Mouse (Mus musculus) common myeloid progenitor, adult 5-6 weeks (primary cell): ENCODE measurements around the gene Fbln5. TPM values are rescaled to one million over a fixed set of nuclear protein-coding genes. Genes with fewer than 3 reads are reported as not detected.

ENCODE experiments used
- ATAC-seq: replicated peaks from 2 replicates; pipeline ENCODE4 v1.8.0; 2016; ENCODE audit warnings: low read depth, mild to moderate bottlenecking, moderate TSS enrichment, inconsistent platforms; ENCODE audit not compliant: poor library complexity, severe bottlenecking
- total RNA-seq: library from RNA; stranded (forward); fragments of 200-1000, 187-1606 nt; gene quantifications from 2 replicates; pipeline ENCODE4 v1.2.3, GENCODE M21; 2017

Gene Fbln5
- total RNA-seq, 1 experiment from 2014 or later: not detected

GRCm38 (mm10) chr12:101767306-101768053 is 51.4 kb downstream of the Fbln5 start:
- 0 out of 2 replicates have a peak, but pooled peaks have one; percentile 15 for ATAC-seq

GRCm38 (mm10) chr12:101766228-101766852 is 52.5 kb downstream of the Fbln5 start:
- ATAC-seq: no peak

- ATAC-seq: no peak
These were observed 54.0 kb downstream of the Fbln5 start for GRCm38 (mm10) chr12:101764870-101765269.

GRCm38 (mm10) chr12:101763065-101763464 is 55.8 kb downstream of the Fbln5 start:
- no peak for ATAC-seq

- ATAC-seq: no peak
These were observed 56.8 kb downstream of the Fbln5 start for GRCm38 (mm10) chr12:101762054-101762453.

GRCm38 (mm10) chr12:101759440-101760045 is 59.3 kb downstream of the Fbln5 start:
- ATAC-seq: no peak

GRCm38 (mm10) chr12:101758698-101759097 is 60.2 kb downstream of the Fbln5 start:
- no peak for ATAC-seq

GRCm38 (mm10) chr12:101742375-101742774 is 76.5 kb downstream of the Fbln5 start:
- ATAC-seq: no peak

GRCm38 (mm10) chr12:101740486-101740885 is 78.4 kb downstream of the Fbln5 start:
- ATAC-seq: peak; percentile 47; the same call in 1 of the 2 replicates

GRCm38 (mm10) chr12:101740045-101740444 is 78.8 kb downstream of the Fbln5 start:
- peak; percentile 60 for ATAC-seq

GRCm38 (mm10) chr12:101718755-101719150 is 100.1 kb downstream of the Fbln5 start:
- peak; percentile 59 for ATAC-seq

- ATAC-seq: peak; percentile 96
These were observed 100.7 kb downstream of the Fbln5 start, which contains the start of gene Tc2n for GRCm38 (mm10) chr12:101718054-101718754. Tc2n (minus strand) TSS chr12:101718523.

- no peak for ATAC-seq
These were observed 119.7 kb downstream of the Fbln5 start for GRCm38 (mm10) chr12:101699176-101699575.

Other genes starting within 250 kb of the Fbln5 start
- not detected in 2 replicates for gene Tc2n, start 100.5 kb downstream of the Fbln5 start, total RNA-seq
- 43.9 and 99.6 TPM in 2 replicates for gene Trip11, start 94.2 kb upstream of the Fbln5 start, total RNA-seq
- gene Atxn3, start 139.2 kb upstream of the Fbln5 start, total RNA-seq: 50.4 and 79.0 TPM in 2 replicates
- 76.3 and 90.5 TPM in 2 replicates for gene Cpsf2, start 156.9 kb upstream of the Fbln5 start, total RNA-seq